9 mouse cellular contexts compared by ENCODE assay signal in genomic region chr11:11823980-11824911, GRCm38 (mm10). TPM values are rescaled to one million over a fixed set of nuclear protein-coding genes. Genes with fewer than 3 reads are reported as not detected.
DNase-seq lines count a peak whose midpoint lies in the region; ATAC-seq and TF ChIP-seq lines count a peak whose summit lies in the region.
"Had no signal": no experiment of that assay in that cellular context is flagged by ENCODE, and none has a peak within 500 bp of the region (broad histone marks: within the 10 kb centered on the region; RNA-seq: fewer than 3 reads in every experiment).

No protein-coding gene starts in this region.

- intact Hi-C loops in heart, adult 2 months (cut with DNase I), result loop anchor here (5.0 to 10.0 kb wide), 3 partner anchors 213 to 733 kb away; partner anchors contain the start of gene Grb10

- no peak overlapping the region for H3K9ac ChIP-seq in midbrain, embryonic 11.5 days (ENCODE audit: low read length)
- no peak overlapping the region for H3K9ac ChIP-seq in midbrain, embryonic 16.5 days (ENCODE audit: low read depth, low read length)
- no peak overlapping the region for H3K9ac ChIP-seq in heart, adult 2 months (ENCODE audit: low read depth, low read length)
- no peak overlapping the region for H3K9ac ChIP-seq in stomach, embryonic 15.5 days

- H3K27me3 ChIP-seq in midbrain, embryonic 11.5 days (ENCODE audit: control insufficient read depth, insufficient read depth, low read length), result no peaks in the 10 kb centered on the region
- H3K27me3 ChIP-seq in midbrain, embryonic 16.5 days (ENCODE audit: control insufficient read depth, insufficient read depth, low read depth, low read length), result no peaks in the 10 kb centered on the region
- H3K27me3 ChIP-seq in heart, adult 2 months (ENCODE audit: control insufficient read depth, insufficient read depth, low read length), result no peaks in the 10 kb centered on the region
- H3K27me3 ChIP-seq in limb, embryonic 10.5 days (ENCODE audit: low read depth, poor library complexity, severe bottlenecking), result no peaks in the 10 kb centered on the region
- H3K27me3 ChIP-seq in stomach, embryonic 15.5 days (replicated peaks), result no peaks in the 10 kb centered on the region

- no peak overlapping the region for H3K4me3 ChIP-seq in midbrain, embryonic 11.5 days (ENCODE audit: low read depth, low read length)
- no peak overlapping the region for H3K4me3 ChIP-seq in midbrain, embryonic 16.5 days (ENCODE audit: low read depth, low read length)
- H3K4me3 ChIP-seq in heart, adult 2 months, result no peak overlapping the region
- H3K4me3 ChIP-seq in limb, embryonic 10.5 days, result no peak overlapping the region
- H3K4me3 ChIP-seq in stomach, embryonic 15.5 days (replicated peaks), result no peak overlapping the region

- H3K4me2 ChIP-seq in midbrain, embryonic 11.5 days, result no peak overlapping the region
- H3K4me2 ChIP-seq in midbrain, embryonic 16.5 days (ENCODE audit: low read length), result no peak overlapping the region
- no peak overlapping the region for H3K4me2 ChIP-seq in stomach, embryonic 15.5 days

- H3K9me3 ChIP-seq in midbrain, embryonic 11.5 days (ENCODE audit: control insufficient read depth, low read length), result no peaks in the 10 kb centered on the region
- no peaks in the 10 kb centered on the region for H3K9me3 ChIP-seq in midbrain, embryonic 16.5 days (replicated peaks; ENCODE audit: control insufficient read depth, low read length, poor library complexity, severe bottlenecking)
- no peaks in the 10 kb centered on the region for H3K9me3 ChIP-seq in limb, embryonic 10.5 days (replicated peaks)
- no peaks in the 10 kb centered on the region for H3K9me3 ChIP-seq in stomach, embryonic 15.5 days

- ATAC-seq in midbrain, embryonic 11.5 days (ENCODE audit: low FRiP score), result no peak
- no peak for ATAC-seq in midbrain, embryonic 16.5 days
- no peak for ATAC-seq in stomach, embryonic 15.5 days (ENCODE audit: insufficient read depth, low FRiP score, low read depth)
- ATAC-seq: inflammation-experienced regulatory T-cells, adult 6 months had no signal

- TF ChIP-seq CTCF in heart, adult 2 months (IDR thresholded peaks at IDR 0.05), result no peak

- no peak for DNase-seq in midbrain, embryonic 11.5 days (ENCODE audit: low spot score, missing footprints)
- DNase-seq in heart, adult 2 months, result peak in 1 of 2 experiments; percentile 39
- DNase-seq in limb, embryonic 10.5 days (ENCODE audit: low spot score), result no peak
- DNase-seq in layer of hippocampus, adult 11-12 months (ENCODE audit: low spot score), result no peak
- DNase-seq in adrenal gland, adult 8-10 months, result no peak
- DNase-seq: thymus, adult 18-20 months had no signal

- no peak for TF ChIP-seq EP300 in heart, adult 2 months (IDR thresholded peaks at IDR 0.05; ENCODE audit: insufficient read depth, low read depth, low read length)

- no peaks in the 10 kb centered on the region for H3K36me3 ChIP-seq in midbrain, embryonic 11.5 days (ENCODE audit: control insufficient read depth, insufficient read depth, low read length)
- no peaks in the 10 kb centered on the region for H3K36me3 ChIP-seq in midbrain, embryonic 16.5 days (ENCODE audit: control insufficient read depth, insufficient read depth, low read length)
- no peaks in the 10 kb centered on the region for H3K36me3 ChIP-seq in heart, adult 2 months (ENCODE audit: control insufficient read depth, insufficient read depth, low read length)
- no peaks in the 10 kb centered on the region for H3K36me3 ChIP-seq in limb, embryonic 10.5 days
- no peaks in the 10 kb centered on the region for H3K36me3 ChIP-seq in stomach, embryonic 15.5 days

- TF ChIP-seq POLR2A in heart, adult 2 months (IDR thresholded peaks at IDR 0.05; ENCODE audit: insufficient read depth, low read depth, low read length), result no peak

- H3K4me1 ChIP-seq in midbrain, embryonic 11.5 days (ENCODE audit: control insufficient read depth, insufficient read depth, low read length), result peaks cover 57% of the 10 kb centered on the region
- peaks cover 20% of the 10 kb centered on the region for H3K4me1 ChIP-seq in midbrain, embryonic 16.5 days (ENCODE audit: control insufficient read depth, insufficient read depth, low read length)
- H3K4me1 ChIP-seq in heart, adult 2 months (ENCODE audit: control insufficient read depth, insufficient read depth, low read length), result peaks cover 8% of the 10 kb centered on the region
- H3K4me1 ChIP-seq in limb, embryonic 10.5 days, result peaks cover 86% of the 10 kb centered on the region
- H3K4me1 ChIP-seq in stomach, embryonic 15.5 days, result peaks cover 56% of the 10 kb centered on the region

- peak overlapping the region; percentile 41; the same call in 1 of the 2 replicates for H3K27ac ChIP-seq in midbrain, embryonic 11.5 days (ENCODE audit: low read depth, low read length)
- no peak overlapping the region for H3K27ac ChIP-seq in midbrain, embryonic 16.5 days (ENCODE audit: low read length)
- peak overlapping the region; percentile 36 for H3K27ac ChIP-seq in heart, adult 2 months
- peak overlapping the region; percentile 96 for H3K27ac ChIP-seq in limb, embryonic 10.5 days
- peak overlapping the region; percentile 96 for H3K27ac ChIP-seq in stomach, embryonic 15.5 days

- 20% methylated on average over 12 of the region's 12 CpGs for WGBS in midbrain, embryonic 11.5 days
- 25% methylated on average over 12 of the region's 12 CpGs for WGBS in midbrain, embryonic 16.5 days
- 57% methylated on average over 12 of the region's 12 CpGs for WGBS in heart, adult 2 months
- 28% methylated on average over 12 of the region's 12 CpGs for WGBS in limb, embryonic 10.5 days
- WGBS in stomach, embryonic 15.5 days, result 34% methylated on average over 12 of the region's 12 CpGs

- H3K79me2 ChIP-seq in heart, adult 2 months (replicated peaks; ENCODE audit: control insufficient read depth, insufficient read depth, low read length), result no peaks in the 10 kb centered on the region

RNA-seq across cellular contexts. Expression of gene Fignl1, which starts 15.5 kb away (rescaled TPM):
- polyA plus RNA-seq in midbrain, embryonic 11.5 days (2014; fragmentation: Nextera tagmentation; extraction: Ambion mirVana), result 99.1 and 109 TPM in 2 replicates
- 7.1 and 8.7 TPM in 2 replicates for polyA plus RNA-seq in midbrain, embryonic 16.5 days (2015; fragmentation: Nextera tagmentation; extraction: Ambion mirVana)
- total RNA-seq in heart, adult 2 months (2021), result under 1 TPM; 0.21 to 0.30 TPM
- 0.15 and 1.2 TPM in 2 replicates for polyA plus RNA-seq in heart, adult 2 months (2012; rRNA removed)
- polyA plus RNA-seq in limb, embryonic 10.5 days (2016; fragmentation: Nextera tagmentation; extraction: Ambion mirVana), result 101 and 110 TPM in 2 replicates
- 54.1 and 54.4 TPM in 2 replicates for polyA plus RNA-seq in stomach, embryonic 15.5 days (2015; fragmentation: Nextera tagmentation; extraction: Ambion mirVana)
- 1 to 10 TPM; 1.3 to 2.8 (median 2.1) TPM for total RNA-seq in adrenal gland, adult 8-10 months (2022)
